Mouse (Mus musculus) monocyte, adult 2 months (primary cell): Measurements from ENCODE around the gene Anxa7.

ENCODE experiments used
- DNase-seq, 2 experiments: peaks; one replicate each; pipeline ENCODE4 v3.0.0; 2022; ENCODE audit warnings: low spot score in 2 of 2, low read depth in 1 of 2

Anxa7 gene

GRCm38 (mm10) chr14:20479291-20480194, at the start of gene Anxa7:
Gene Anxa7 (minus strand): TSS chr14:20480133.
- DNase-seq = peak in 1 of 2 experiments; percentile 7

- no peak for DNase-seq
Measured at GRCm38 (mm10) chr14:20529643-20530042, 49.7 kb upstream of the Anxa7 start.

- DNase-seq = no peak
Measured at GRCm38 (mm10) chr14:20520179-20520578, 40.2 kb upstream of the Anxa7 start.

GRCm38 (mm10) chr14:20508424-20508823, 28.5 kb upstream of the Anxa7 start:
- no peak for DNase-seq

- DNase-seq = no peak
Measured at GRCm38 (mm10) chr14:20502966-20503365, 23.0 kb upstream of the Anxa7 start.

- no peak for DNase-seq
Measured at GRCm38 (mm10) chr14:20499982-20500381, 20.0 kb upstream of the Anxa7 start.

GRCm38 (mm10) chr14:20496603-20497002, 16.7 kb upstream of the Anxa7 start, which contains the start of gene Mss51:
Gene Mss51 (minus strand): TSS chr14:20496901.
- no peak for DNase-seq

GRCm38 (mm10) chr14:20486031-20486430, 6.1 kb upstream of the Anxa7 start:
- no peak for DNase-seq

- no peak for DNase-seq
Measured at GRCm38 (mm10) chr14:20482051-20482751, 2.3 kb upstream of the Anxa7 start.

GRCm38 (mm10) chr14:20481211-20481610, 1.3 kb upstream of the Anxa7 start:
- no peak for DNase-seq

- no peak for DNase-seq
Measured at GRCm38 (mm10) chr14:20480195-20480579, 254 bp upstream of the Anxa7 start.

GRCm38 (mm10) chr14:20478801-20479200, 1.1 kb downstream of the Anxa7 start:
- DNase-seq = peak; percentile 20 to 41

GRCm38 (mm10) chr14:20478385-20478784, 1.5 kb downstream of the Anxa7 start:
- DNase-seq = no peak

- no peak for DNase-seq
Measured at GRCm38 (mm10) chr14:20477261-20478025, 2.5 kb downstream of the Anxa7 start.

GRCm38 (mm10) chr14:20460216-20460615, 19.7 kb downstream of the Anxa7 start:
- DNase-seq = no peak

- DNase-seq = no peak
Measured at GRCm38 (mm10) chr14:20458378-20458777, 21.6 kb downstream of the Anxa7 start.

- no peak for DNase-seq
Measured at GRCm38 (mm10) chr14:20452929-20453328, 27.0 kb downstream of the Anxa7 start.

GRCm38 (mm10) chr14:20451765-20452331, 28.1 kb downstream of the Anxa7 start, which contains the start of gene Cfap70:
Gene Cfap70 (minus strand): TSS chr14:20452226.
- DNase-seq = no peak

GRCm38 (mm10) chr14:20451302-20451701, 28.6 kb downstream of the Anxa7 start:
- DNase-seq = no peak

GRCm38 (mm10) chr14:20447209-20447608, 32.7 kb downstream of the Anxa7 start:
- no peak for DNase-seq

- DNase-seq = no peak
Measured at GRCm38 (mm10) chr14:20442252-20442651, 37.7 kb downstream of the Anxa7 start.
